Mouse (Mus musculus): ENCODE measurements at regions not wholly inside any gene's neighbourhood (a gene's known extent, or its start where the extent isn't known, plus 50 kb on each side); places are given as distances from the start of the nearest gene placed in this dataset.

- no peak for TF ChIP-seq POLR2A (IDR thresholded peaks at IDR 0.05; ENCODE audit: insufficient read depth, low read depth, low read length)
- TF ChIP-seq CTCF (IDR thresholded peaks at IDR 0.05), result no peak
- no peak for TF ChIP-seq EP300 (IDR thresholded peaks at IDR 0.05; ENCODE audit: insufficient read depth, low read depth, low read length)
Measured at GRCm38 (mm10) chr1:71853212-71853611, 200.2 kb upstream of the Fn1 start.
